Mouse (Mus musculus): ENCODE results near the gene Sorbs1.

Sorbs1 gene

DNA sequence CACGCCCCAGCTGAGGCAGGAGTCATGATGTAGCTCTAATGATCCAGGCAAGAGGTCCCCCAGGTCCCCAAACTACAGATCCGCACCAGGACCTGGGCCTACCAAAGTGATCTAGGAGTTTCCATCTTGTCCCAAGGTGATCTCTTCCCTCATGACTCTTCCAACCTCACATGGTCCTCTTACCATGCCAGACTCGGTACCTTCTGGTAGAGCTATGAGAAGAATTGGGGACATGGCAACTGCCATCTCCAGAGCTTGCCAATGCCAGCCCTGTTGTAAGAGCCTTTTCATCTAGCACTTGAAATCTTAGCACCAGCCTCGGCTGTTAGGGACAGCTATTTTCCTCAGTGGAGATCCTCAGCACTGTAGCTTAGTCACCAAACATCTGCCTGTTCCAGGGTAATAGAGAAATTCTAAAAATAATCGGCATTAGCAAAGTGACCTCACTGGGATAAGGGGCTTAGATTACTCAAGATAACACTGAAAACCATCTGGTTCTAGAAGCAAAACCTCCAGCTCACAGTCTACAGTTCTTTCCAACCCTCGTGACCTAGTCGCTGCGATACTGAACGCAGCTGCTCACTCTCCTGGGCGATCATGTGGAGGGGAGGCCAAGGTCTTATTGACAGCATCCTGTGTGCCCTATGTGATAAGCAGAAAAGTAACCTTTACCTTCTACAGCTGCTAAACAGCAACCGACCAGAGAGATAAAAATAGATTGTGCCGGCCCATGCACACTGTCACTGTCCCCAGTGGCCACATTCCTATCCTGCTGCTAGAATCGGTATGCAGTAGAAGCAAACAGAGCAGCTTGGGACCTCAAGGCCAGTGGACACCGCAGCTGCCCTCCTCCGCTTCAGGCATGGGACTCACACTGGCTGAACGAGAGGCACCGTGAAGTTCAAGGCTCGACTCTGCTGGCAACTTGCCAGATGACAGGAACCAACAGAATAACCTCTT, 143.4 kb downstream of the Sorbs1 start:
- DNase-seq: no peak

- no peak for DNase-seq
These were observed 145.1 kb downstream of the Sorbs1 start for GRCm38 (mm10) chr19:40368517-40368916.

GRCm38 (mm10) chr19:40366163-40366941, 147.2 kb downstream of the Sorbs1 start:
- no peak for DNase-seq

DNA sequence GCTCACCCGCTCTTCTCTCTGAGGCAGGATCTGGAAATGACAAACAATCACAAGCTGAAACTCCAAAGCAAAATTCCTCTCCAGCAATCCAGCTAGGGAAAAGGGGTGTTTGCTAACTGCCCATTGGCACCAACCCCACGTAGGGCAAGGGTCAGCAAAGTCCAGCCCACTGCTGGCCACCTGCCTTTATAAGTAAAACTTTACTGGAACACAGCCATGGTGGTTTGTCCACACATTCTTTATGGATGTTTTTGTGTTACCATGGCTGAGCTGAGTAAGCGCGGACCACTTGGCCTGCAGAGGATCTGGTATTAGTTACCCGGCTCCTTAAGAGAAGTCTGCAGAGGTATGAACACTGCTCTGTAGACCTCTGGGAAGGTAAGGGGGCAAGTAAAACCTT, 148.4 kb downstream of the Sorbs1 start:
- DNase-seq: no peak

DNA sequence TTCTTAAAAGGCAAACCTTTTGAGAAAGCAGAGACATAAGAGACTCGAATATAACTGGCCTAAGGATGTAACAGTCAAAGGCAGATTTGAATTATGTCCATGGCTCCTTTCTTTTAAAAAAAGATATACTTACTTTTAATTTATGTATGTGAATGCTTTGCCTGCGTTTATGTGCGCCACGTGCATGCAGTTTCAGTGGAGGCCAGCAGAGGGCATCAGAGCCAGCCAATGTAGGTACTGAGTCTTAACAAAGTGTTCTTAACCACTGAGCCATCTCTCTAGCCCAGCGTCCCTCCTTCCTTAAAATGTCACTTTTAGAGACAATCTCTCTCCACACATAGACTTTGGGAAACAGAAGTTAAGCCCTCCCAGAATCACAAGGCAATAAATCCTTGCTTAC, 150.1 kb downstream of the Sorbs1 start:
- DNase-seq: no peak

- DNase-seq: no peak
These were observed 151.2 kb downstream of the Sorbs1 start for GRCm38 (mm10) chr19:40362203-40362865.

- DNase-seq: no peak
These were observed 153.7 kb downstream of the Sorbs1 start for GRCm38 (mm10) chr19:40359712-40360394.

- no peak for DNase-seq
These were observed 156.8 kb downstream of the Sorbs1 start for GRCm38 (mm10) chr19:40356536-40357522.

DNA sequence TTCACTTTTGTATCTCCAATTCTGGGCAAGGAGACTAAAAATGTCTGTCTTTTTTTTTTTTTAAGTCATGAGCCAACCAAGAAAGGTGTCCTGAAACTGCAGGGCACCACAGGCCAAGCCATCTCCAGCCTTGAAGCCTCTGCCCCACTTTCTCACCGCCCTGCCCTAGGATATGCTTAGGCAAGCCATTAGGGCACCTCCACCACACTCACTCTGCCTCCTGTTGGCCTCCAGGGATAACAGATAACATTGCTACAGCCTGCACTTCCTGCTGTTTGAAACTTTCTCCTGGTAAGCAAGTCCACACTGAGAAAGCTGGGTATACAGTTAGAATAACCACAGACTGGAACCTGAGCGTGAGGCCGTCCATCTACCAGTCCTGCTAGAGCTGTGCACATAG, 158.5 kb downstream of the Sorbs1 start:
- no peak for DNase-seq

DNA sequence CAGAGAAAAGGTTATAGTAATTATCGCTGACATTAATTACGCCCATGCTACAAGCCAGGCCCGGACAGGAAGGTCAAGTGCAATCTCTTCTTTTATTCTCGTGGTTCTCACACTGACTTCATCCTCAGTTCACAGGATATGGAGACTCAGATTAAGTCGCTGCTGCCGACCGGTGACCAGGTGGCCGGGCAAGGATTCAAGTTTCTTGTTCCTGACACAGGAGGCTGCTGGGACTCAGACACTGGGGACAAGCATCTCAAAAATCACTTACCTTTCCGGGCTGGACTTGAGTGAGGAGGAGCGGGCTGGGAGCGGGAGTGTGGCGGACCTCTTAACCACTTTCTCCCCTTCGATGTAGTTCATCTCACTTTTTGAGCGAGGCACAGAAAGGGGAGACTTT, 161.6 kb downstream of the Sorbs1 start:
- DNase-seq: no peak

GRCm38 (mm10) chr19:40350835-40351234, 162.7 kb downstream of the Sorbs1 start:
- no peak for DNase-seq

DNA sequence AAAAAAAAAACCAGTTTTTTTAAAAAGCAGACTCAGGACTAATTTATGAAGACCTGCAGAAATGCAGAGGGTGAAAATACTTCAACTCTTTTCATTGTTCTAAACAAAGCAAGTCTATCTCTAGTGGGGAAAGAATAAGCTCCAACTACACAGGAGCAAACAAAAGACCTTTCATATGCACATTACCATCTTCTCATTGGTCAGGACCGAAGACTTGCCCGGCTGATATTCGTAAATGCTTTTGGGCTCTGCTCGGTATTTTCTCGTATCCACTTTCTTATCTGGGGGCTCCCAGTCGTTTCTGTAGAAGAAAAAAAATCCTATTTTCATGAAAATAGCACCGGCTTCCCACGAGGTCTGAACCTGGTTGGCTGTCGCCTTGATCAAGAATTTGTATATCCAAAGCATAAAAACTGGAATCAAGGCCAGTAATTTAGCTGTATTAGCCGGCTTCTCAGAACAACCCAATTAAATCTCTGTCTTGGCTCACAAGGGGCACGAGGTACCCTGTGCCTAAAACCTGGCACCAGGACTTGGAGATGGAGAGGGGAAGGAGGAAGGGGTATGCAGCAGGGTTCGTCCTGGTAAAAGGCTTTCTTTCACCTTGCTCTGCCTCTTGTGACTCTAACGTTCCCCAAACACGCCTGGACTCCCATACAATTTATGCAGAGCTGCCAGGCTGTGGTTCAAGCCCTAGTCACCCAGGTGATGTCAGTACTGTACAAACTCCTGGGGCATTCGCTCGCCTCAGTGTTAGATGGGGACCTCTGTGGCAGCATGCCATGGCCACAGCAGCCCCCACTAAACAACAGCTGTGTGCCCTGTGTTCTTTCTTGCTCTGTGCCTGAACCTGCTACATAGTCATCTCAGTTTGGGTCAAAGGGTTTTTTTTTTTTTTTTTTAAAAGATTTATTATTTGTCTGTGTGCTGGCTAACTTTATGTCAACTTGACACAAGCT, 163.6 kb downstream of the Sorbs1 start:
- no peak for DNase-seq

DNA sequence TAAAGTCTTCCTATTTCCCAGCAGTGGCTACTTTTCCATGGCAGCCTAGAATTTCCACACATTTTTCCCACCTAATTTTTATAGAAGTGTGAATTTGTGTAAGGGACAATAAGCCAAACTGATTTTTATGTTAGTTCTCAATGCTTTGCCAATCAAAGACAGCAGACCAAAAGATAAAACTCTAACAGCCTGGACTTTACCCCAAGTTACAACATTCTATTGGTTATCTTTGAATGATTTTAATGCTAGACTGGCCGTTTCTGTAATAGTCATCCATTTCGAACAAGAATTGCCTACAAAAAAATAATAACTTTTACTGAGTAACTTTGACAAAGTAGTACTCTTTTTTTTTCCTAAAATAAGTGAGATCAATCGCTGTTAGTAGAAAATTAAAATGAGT, 164.3 kb downstream of the Sorbs1 start:
- no peak for DNase-seq

DNA sequence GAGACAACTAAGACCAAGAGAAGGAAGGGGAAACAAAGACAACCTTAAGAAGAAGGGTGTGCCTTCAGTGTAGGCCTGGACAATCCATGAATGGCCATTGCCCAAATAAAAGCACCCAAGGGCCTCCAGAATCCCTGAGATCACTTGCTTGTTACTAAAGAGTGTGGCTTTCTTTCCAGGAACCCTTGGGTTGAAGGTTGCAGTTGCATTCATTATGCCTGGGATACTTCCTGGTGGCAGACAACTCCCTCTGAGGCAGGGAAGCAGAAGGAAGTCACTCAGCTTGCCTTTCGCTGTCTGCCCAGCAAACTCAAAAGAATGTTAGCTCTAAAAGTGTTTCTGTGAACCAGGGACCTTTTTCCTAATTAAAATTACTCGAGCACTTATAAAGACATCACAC, 164.9 kb downstream of the Sorbs1 start:
- no peak for DNase-seq

DNA sequence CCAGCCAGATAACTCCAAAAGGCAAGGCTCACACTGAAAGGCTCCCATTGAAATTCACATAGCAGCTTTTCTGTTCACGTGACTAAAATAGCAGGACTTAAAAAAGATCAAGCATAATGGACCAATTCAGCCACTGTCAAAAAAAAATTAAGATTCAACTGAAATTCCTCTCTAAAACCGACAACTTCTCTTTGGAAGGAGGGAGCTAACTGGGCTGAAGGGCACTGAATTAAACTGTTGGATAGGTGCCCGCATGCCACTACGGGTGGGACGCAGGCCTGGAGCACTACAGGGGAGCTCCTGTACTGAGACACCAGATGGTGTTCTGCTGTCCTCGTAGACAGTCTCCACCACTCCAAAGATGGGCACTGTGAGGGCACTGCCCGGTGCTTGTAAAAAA, 165.4 kb downstream of the Sorbs1 start:
- DNase-seq: no peak

GRCm38 (mm10) chr19:40346908-40347307, 166.7 kb downstream of the Sorbs1 start:
- no peak for DNase-seq

DNA sequence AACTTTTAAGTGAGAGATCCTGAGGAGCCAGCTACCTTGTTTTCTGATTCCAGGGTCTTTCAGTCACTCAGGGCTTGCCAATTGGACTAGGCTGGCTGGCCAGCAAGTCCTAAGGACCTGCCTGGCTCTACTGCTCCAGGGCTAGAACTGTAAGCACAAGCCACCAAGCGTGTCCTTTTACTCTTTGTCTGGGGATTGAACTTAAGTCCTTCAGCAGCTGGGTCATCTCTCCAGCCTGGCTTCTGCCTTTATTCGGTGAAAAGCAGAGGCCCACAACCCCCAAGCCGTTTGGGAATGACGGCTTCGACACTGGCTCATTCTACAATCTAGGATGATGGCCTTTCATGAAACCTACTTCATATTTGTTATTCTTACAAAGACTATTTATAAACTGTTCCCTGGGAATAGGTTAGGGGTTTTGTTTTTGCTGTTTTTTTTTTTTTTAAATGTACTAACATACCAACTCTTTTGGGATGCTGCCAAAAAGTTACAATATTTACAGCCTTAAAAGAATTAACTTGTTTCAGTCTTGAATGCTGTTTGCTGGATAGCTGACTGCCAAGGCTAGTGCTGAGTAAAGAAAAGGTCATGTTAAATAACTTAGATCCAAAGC, 167.2 kb downstream of the Sorbs1 start:
- DNase-seq: no peak

GRCm38 (mm10) chr19:40345684-40346083, 167.9 kb downstream of the Sorbs1 start:
- no peak for DNase-seq

- DNase-seq: peak; percentile 78
These were observed 170.6 kb downstream of the Sorbs1 start for GRCm38 (mm10) chr19:40343018-40343417.

GRCm38 (mm10) chr19:40341141-40341540, 172.4 kb downstream of the Sorbs1 start:
- DNase-seq: no peak

Measured in right cerebral cortex, postnatal 25 days (tissue).